Comparison of ENCODE assay signal across 10 mouse cellular contexts in the genomic region with DNA sequence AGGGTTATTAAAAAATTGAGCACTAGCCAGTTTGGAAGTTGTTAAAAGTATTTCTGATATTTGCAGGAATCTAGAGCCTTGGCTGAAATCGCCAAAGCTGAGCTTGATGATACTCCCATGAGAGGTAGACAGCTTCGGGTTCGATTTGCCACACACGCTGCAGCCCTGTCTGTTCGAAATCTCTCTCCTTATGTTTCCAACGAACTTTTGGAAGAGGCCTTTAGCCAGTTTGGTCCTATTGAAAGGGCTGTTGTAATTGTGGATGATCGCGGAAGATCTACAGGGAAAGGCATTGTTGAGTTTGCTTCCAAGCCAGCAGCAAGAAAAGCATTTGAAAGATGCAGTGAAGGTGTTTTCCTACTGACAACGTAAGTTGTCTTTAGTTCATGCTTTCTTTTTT. TPM values are rescaled to one million over a fixed set of nuclear protein-coding genes. Genes with fewer than 3 reads are reported as not detected.
DNase-seq lines count a peak whose midpoint lies in the region; ATAC-seq and TF ChIP-seq lines count a peak whose summit lies in the region.
"Had no signal": no experiment of that assay in that cellular context is flagged by ENCODE, and none has a peak within 500 bp of the region (broad histone marks: within the 10 kb centered on the region; RNA-seq: fewer than 3 reads in every experiment).

No protein-coding gene starts in this region.

- no peak for ATAC-seq in kidney, embryonic 16.5 days (ENCODE audit: low FRiP score, low TSS enrichment)
- no peak for ATAC-seq in hindbrain, postnatal 0 days
- no peak for ATAC-seq in midbrain, postnatal 0 days (ENCODE audit: low FRiP score)
- no peak for ATAC-seq in cerebellum, adult (ENCODE audit: insufficient number of reproducible peaks, low FRiP score, low TSS enrichment)

- DNase-seq in kidney, postnatal 36 days, result no peak
- no peak for DNase-seq in hindbrain, postnatal 0 days (ENCODE audit: low spot score)
- no peak for DNase-seq in midbrain, postnatal 0 days (ENCODE audit: low spot score)
- DNase-seq in frontal cortex, postnatal 14 days (ENCODE audit: low spot score in 2 of 2), result no peak
- no peak for DNase-seq in embryo, embryonic 11 days
- DNase-seq: kidney, adult 8-10 months; thymus, postnatal 4 days had no signal

- peaks cover 49% of the 10 kb centered on the region for H3K36me3 ChIP-seq in kidney, embryonic 16.5 days (ENCODE audit: insufficient read depth, low read length)
- H3K36me3 ChIP-seq in hindbrain, postnatal 0 days (ENCODE audit: insufficient read depth, low read length), result peaks cover 30% of the 10 kb centered on the region
- H3K36me3 ChIP-seq in midbrain, postnatal 0 days (ENCODE audit: insufficient read depth, low read length), result peaks cover 14% of the 10 kb centered on the region; the same call in 1 of the 2 replicates

- peak overlapping the region; percentile 96 for H3K4me3 ChIP-seq in kidney, embryonic 16.5 days (ENCODE audit: low read length)
- H3K4me3 ChIP-seq in cortical plate, adult 2 months (ENCODE audit: insufficient read depth, low read length), result peak overlapping the region; percentile 61
- H3K4me3 ChIP-seq in hindbrain, postnatal 0 days (ENCODE audit: low read length), result peak overlapping the region; percentile 99
- peak overlapping the region; percentile 97 for H3K4me3 ChIP-seq in midbrain, postnatal 0 days (ENCODE audit: low read depth, low read length)

- no peak for TF ChIP-seq POLR2A in cortical plate, adult 2 months (IDR thresholded peaks at IDR 0.05; ENCODE audit: extremely low read depth, insufficient read depth, low read length)

- under 1% methylated on average over 9 of the region's 9 CpGs for whole genome bisulfite sequencing in kidney, embryonic 16.5 days
- under 1% methylated on average over 9 of the region's 9 CpGs for WGBS in hindbrain, postnatal 0 days
- under 1% methylated on average over 9 of the region's 9 CpGs for WGBS in midbrain, postnatal 0 days

- peak overlapping the region; percentile 100 for H3K9ac ChIP-seq in kidney, embryonic 16.5 days (replicated peaks; ENCODE audit: low read length)
- peak overlapping the region; percentile 100 for H3K9ac ChIP-seq in hindbrain, postnatal 0 days (replicated peaks; ENCODE audit: low read length)
- H3K9ac ChIP-seq in midbrain, postnatal 0 days (replicated peaks; ENCODE audit: low read length, poor library complexity, severe bottlenecking), result peak overlapping the region; percentile 100

- H3K4me2 ChIP-seq in kidney, embryonic 16.5 days (replicated peaks; ENCODE audit: low read depth, low read length), result peak overlapping the region; percentile 90
- peak overlapping the region; percentile 96 for H3K4me2 ChIP-seq in hindbrain, postnatal 0 days (ENCODE audit: low read depth, low read length)
- peak overlapping the region; percentile 88 for H3K4me2 ChIP-seq in midbrain, postnatal 0 days (ENCODE audit: low read depth, low read length, poor library complexity, severe bottlenecking)

- H3K27me3 ChIP-seq in kidney, embryonic 16.5 days (ENCODE audit: insufficient read depth, low read length), result no peaks in the 10 kb centered on the region
- H3K27me3 ChIP-seq in hindbrain, postnatal 0 days (ENCODE audit: insufficient read depth, low read length), result no peaks in the 10 kb centered on the region
- H3K27me3 ChIP-seq in midbrain, postnatal 0 days (ENCODE audit: insufficient read depth, low read length), result no peaks in the 10 kb centered on the region

- no peaks in the 10 kb centered on the region for H3K9me3 ChIP-seq in kidney, embryonic 16.5 days (ENCODE audit: low read length)
- H3K9me3 ChIP-seq in hindbrain, postnatal 0 days (ENCODE audit: low read length), result no peaks in the 10 kb centered on the region
- H3K9me3 ChIP-seq in midbrain, postnatal 0 days (ENCODE audit: low read length), result no peaks in the 10 kb centered on the region

- peaks cover 19% of the 10 kb centered on the region for H3K4me1 ChIP-seq in kidney, embryonic 16.5 days (ENCODE audit: insufficient read depth, low read length)
- peaks cover 2% of the 10 kb centered on the region; the same call in 1 of the 2 replicates for H3K4me1 ChIP-seq in cortical plate, adult 2 months (ENCODE audit: control insufficient read depth, insufficient read depth, low read length)
- H3K4me1 ChIP-seq in hindbrain, postnatal 0 days (ENCODE audit: insufficient read depth, low read length), result peaks cover 10% of the 10 kb centered on the region; the same call in 1 of the 2 replicates
- peaks cover 3% of the 10 kb centered on the region; the same call in 1 of the 2 replicates for H3K4me1 ChIP-seq in midbrain, postnatal 0 days (ENCODE audit: insufficient read depth, low read length)

- TF ChIP-seq CTCF in cortical plate, adult 2 months (IDR thresholded peaks at IDR 0.05; ENCODE audit: extremely low read depth, insufficient read depth, low read length), result no peak
- TF ChIP-seq CTCF in hindbrain, postnatal 0 days (IDR thresholded peaks at IDR 0.05; ENCODE audit: low read depth), result no peak
- no peak for TF ChIP-seq CTCF in midbrain, postnatal 0 days (IDR thresholded peaks at IDR 0.05)

- no peak overlapping the region for H3K27ac ChIP-seq in kidney, embryonic 16.5 days (ENCODE audit: low read length)
- no peak overlapping the region for H3K27ac ChIP-seq in cortical plate, adult 2 months (ENCODE audit: insufficient read depth, low read length)
- H3K27ac ChIP-seq in hindbrain, postnatal 0 days, result no peak overlapping the region
- H3K27ac ChIP-seq in midbrain, postnatal 0 days (ENCODE audit: low read depth, low read length), result no peak overlapping the region

RNA-seq across cellular contexts. Expression of a gene that starts 2.1 kb away (rescaled TPM):
- 60.9 and 73.5 TPM in 2 replicates for polyA plus RNA-seq in kidney, embryonic 16.5 days (2015; fragmentation: Nextera tagmentation; extraction: Ambion mirVana)
- polyA plus RNA-seq in cortical plate, adult 2 months (2012; rRNA removed), result 111 and 114 TPM in 2 replicates
- 132 and 156 TPM in 2 replicates for total RNA-seq in hindbrain, postnatal 0 days (2014; rRNA removed)
- 63.2 and 69.0 TPM in 2 replicates for polyA plus RNA-seq in hindbrain, postnatal 0 days (2015; fragmentation: Nextera tagmentation; extraction: Ambion mirVana)
- total RNA-seq in midbrain, postnatal 0 days (2014; rRNA removed), result 157 and 229 TPM in 2 replicates
- polyA plus RNA-seq in midbrain, postnatal 0 days (2015; fragmentation: Nextera tagmentation; extraction: Ambion mirVana), result 47.5 and 63.2 TPM in 2 replicates

RNA-seq across cellular contexts. Expression of a gene that starts 37.8 kb away (rescaled TPM):
- 22.5 and 23.9 TPM in 2 replicates for polyA plus RNA-seq in kidney, embryonic 16.5 days (2015; fragmentation: Nextera tagmentation; extraction: Ambion mirVana)
- polyA plus RNA-seq in cortical plate, adult 2 months (2012; rRNA removed), result 7.7 and 9.0 TPM in 2 replicates
- total RNA-seq in hindbrain, postnatal 0 days (2014; rRNA removed), result 6.8 and 11.3 TPM in 2 replicates
- polyA plus RNA-seq in hindbrain, postnatal 0 days (2015; fragmentation: Nextera tagmentation; extraction: Ambion mirVana), result 13.6 and 14.4 TPM in 2 replicates
- total RNA-seq in midbrain, postnatal 0 days (2014; rRNA removed), result 16.8 and 18.3 TPM in 2 replicates
- polyA plus RNA-seq in midbrain, postnatal 0 days (2015; fragmentation: Nextera tagmentation; extraction: Ambion mirVana), result 16.6 and 16.9 TPM in 2 replicates

RNA-seq across cellular contexts. Expression of a gene that starts 54.0 kb away (rescaled TPM):
- polyA plus RNA-seq in kidney, embryonic 16.5 days (2015; fragmentation: Nextera tagmentation; extraction: Ambion mirVana), result 22.2 and 22.9 TPM in 2 replicates
- polyA plus RNA-seq in cortical plate, adult 2 months (2012; rRNA removed), result 40.3 and 48.0 TPM in 2 replicates
- 20.6 and 24.5 TPM in 2 replicates for total RNA-seq in hindbrain, postnatal 0 days (2014; rRNA removed)
- polyA plus RNA-seq in hindbrain, postnatal 0 days (2015; fragmentation: Nextera tagmentation; extraction: Ambion mirVana), result 18.3 and 19.9 TPM in 2 replicates
- total RNA-seq in midbrain, postnatal 0 days (2014; rRNA removed), result 41.1 and 44.3 TPM in 2 replicates
- polyA plus RNA-seq in midbrain, postnatal 0 days (2015; fragmentation: Nextera tagmentation; extraction: Ambion mirVana), result 24.6 and 28.2 TPM in 2 replicates

RNA-seq across cellular contexts. Expression of a gene that starts 55.3 kb away (rescaled TPM):
- 14.4 and 22.5 TPM in 2 replicates for polyA plus RNA-seq in kidney, embryonic 16.5 days (2015; fragmentation: Nextera tagmentation; extraction: Ambion mirVana)
- polyA plus RNA-seq in cortical plate, adult 2 months (2012; rRNA removed), result 22.2 and 22.4 TPM in 2 replicates
- 42.9 and 49.9 TPM in 2 replicates for total RNA-seq in hindbrain, postnatal 0 days (2014; rRNA removed)
- 20.3 and 21.2 TPM in 2 replicates for polyA plus RNA-seq in hindbrain, postnatal 0 days (2015; fragmentation: Nextera tagmentation; extraction: Ambion mirVana)
- total RNA-seq in midbrain, postnatal 0 days (2014; rRNA removed), result 56.0 and 68.5 TPM in 2 replicates
- 17.3 and 22.3 TPM in 2 replicates for polyA plus RNA-seq in midbrain, postnatal 0 days (2015; fragmentation: Nextera tagmentation; extraction: Ambion mirVana)
